ENCODE assay signal across 14 mouse cellular contexts in the genomic region with DNA sequence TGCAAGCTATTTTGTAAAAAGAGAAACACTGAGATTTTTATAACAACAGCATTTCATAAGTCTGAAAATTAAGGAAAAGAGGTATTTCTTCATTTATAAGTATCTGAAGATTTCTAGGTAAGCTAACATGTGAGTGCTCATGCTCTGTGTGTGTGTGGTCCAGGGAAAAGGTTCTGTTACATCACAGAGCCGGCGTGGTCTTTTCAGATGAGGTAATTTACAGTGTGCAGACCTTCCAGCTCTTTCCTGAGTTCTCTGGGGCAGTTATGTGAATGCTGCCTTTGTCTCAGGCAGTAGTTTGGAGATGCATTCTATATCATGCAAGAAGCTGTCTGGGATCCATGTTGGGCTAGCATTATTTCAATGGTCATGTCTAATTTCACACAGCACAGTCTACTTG. TPM values are rescaled to one million over a fixed set of nuclear protein-coding genes. Genes with fewer than 3 reads are reported as not detected.
DNase-seq lines count a peak whose midpoint lies in the region; ATAC-seq lines count a peak whose summit lies in the region.
"Had no signal": no experiment of that assay in that cellular context is flagged by ENCODE, and none has a peak within 500 bp of the region (broad histone marks: within the 10 kb centered on the region; RNA-seq: fewer than 3 reads in every experiment).

No protein-coding gene starts in this region.

- H3K4me2 ChIP-seq in heart, embryonic 15.5 days, result no peak overlapping the region
- H3K4me2 ChIP-seq in embryonic facial prominence, embryonic 13.5 days, result no peak overlapping the region
- H3K4me2 ChIP-seq in limb, embryonic 12.5 days, result no peak overlapping the region
- H3K4me2 ChIP-seq: forebrain, embryonic 12.5 days; midbrain, embryonic 11.5 days; neural tube, embryonic 12.5 days had no signal

- DNase-seq in heart, postnatal 14 days, result no peak
- DNase-seq in embryonic facial prominence, embryonic 10.5 days (ENCODE audit: low spot score), result no peak
- DNase-seq in urinary bladder, postnatal 25 days (ENCODE audit: low spot score), result no peak
- DNase-seq: cerebellum, adult 11-12 months had no signal

- no peaks in the 10 kb centered on the region for H3K36me3 ChIP-seq in heart, embryonic 15.5 days
- H3K36me3 ChIP-seq in embryonic facial prominence, embryonic 10.5 days (replicated peaks), result no peaks in the 10 kb centered on the region
- no peaks in the 10 kb centered on the region for H3K36me3 ChIP-seq in embryonic facial prominence, embryonic 13.5 days
- H3K36me3 ChIP-seq in limb, embryonic 12.5 days, result peaks cover 4% of the 10 kb centered on the region; the same call in 1 of the 2 replicates
- H3K36me3 ChIP-seq: forebrain, embryonic 12.5 days; neural tube, embryonic 12.5 days had no signal

- H3K27ac ChIP-seq in heart, embryonic 15.5 days, result peak overlapping the region; percentile 71
- H3K27ac ChIP-seq in embryonic facial prominence, embryonic 10.5 days (replicated peaks), result peak overlapping the region; percentile 48
- H3K27ac ChIP-seq in embryonic facial prominence, embryonic 13.5 days, result peak overlapping the region; percentile 84
- H3K27ac ChIP-seq in limb, embryonic 12.5 days, result peak overlapping the region; percentile 93
- H3K27ac ChIP-seq: forebrain, embryonic 12.5 days; left cerebral cortex, adult 2 months; liver, embryonic 14.5 days; neural tube, embryonic 12.5 days had no signal

- peak; percentile 47; the same call in 1 of the 2 replicates for ATAC-seq in heart, embryonic 15.5 days (replicated peaks; ENCODE audit: insufficient number of reproducible peaks, insufficient read depth, low FRiP score, low read depth)
- no peak for ATAC-seq in embryonic facial prominence, embryonic 13.5 days (ENCODE audit: insufficient number of reproducible peaks, insufficient read depth, low FRiP score, low TSS enrichment, low read depth)
- ATAC-seq in limb, embryonic 12.5 days (ENCODE audit: insufficient number of reproducible peaks, insufficient read depth, low FRiP score, low TSS enrichment, low read depth), result peak; percentile 84
- no peak for ATAC-seq in granulocyte monocyte progenitor cell, adult 5-6 weeks (replicated peaks; ENCODE audit: poor library complexity, severe bottlenecking)

- no peak overlapping the region for H3K9ac ChIP-seq in heart, embryonic 15.5 days
- H3K9ac ChIP-seq in embryonic facial prominence, embryonic 13.5 days, result no peak overlapping the region
- no peak overlapping the region for H3K9ac ChIP-seq in limb, embryonic 12.5 days (replicated peaks)
- H3K9ac ChIP-seq: forebrain, embryonic 12.5 days; liver, embryonic 14.5 days; neural tube, embryonic 12.5 days had no signal

- intact Hi-C loops in heart, postnatal 14 days (cut with DNase I), result no loop called here

- no peaks in the 10 kb centered on the region for H3K27me3 ChIP-seq in heart, embryonic 15.5 days
- no peaks in the 10 kb centered on the region for H3K27me3 ChIP-seq in embryonic facial prominence, embryonic 10.5 days (replicated peaks; ENCODE audit: low read depth, poor library complexity, severe bottlenecking)
- no peaks in the 10 kb centered on the region for H3K27me3 ChIP-seq in embryonic facial prominence, embryonic 13.5 days
- no peaks in the 10 kb centered on the region for H3K27me3 ChIP-seq in limb, embryonic 12.5 days
- H3K27me3 ChIP-seq: forebrain, embryonic 12.5 days; neural tube, embryonic 12.5 days; Patski had no signal

- H3K4me1 ChIP-seq in heart, embryonic 15.5 days (replicated peaks), result peaks cover 13% of the 10 kb centered on the region
- H3K4me1 ChIP-seq in embryonic facial prominence, embryonic 10.5 days, result peaks cover 13% of the 10 kb centered on the region
- peaks cover 15% of the 10 kb centered on the region for H3K4me1 ChIP-seq in embryonic facial prominence, embryonic 13.5 days
- H3K4me1 ChIP-seq in limb, embryonic 12.5 days (replicated peaks), result peaks cover 30% of the 10 kb centered on the region
- H3K4me1 ChIP-seq: forebrain, embryonic 12.5 days; neural tube, embryonic 12.5 days had no signal

- WGBS in heart, embryonic 15.5 days, result 56% methylated on average over 2 of the region's 2 CpGs
- 68% methylated on average over 2 of the region's 2 CpGs for WGBS in embryonic facial prominence, embryonic 10.5 days
- WGBS in embryonic facial prominence, embryonic 13.5 days, result 25% methylated on average over 2 of the region's 2 CpGs
- WGBS in limb, embryonic 12.5 days, result 23% methylated on average over 2 of the region's 2 CpGs

- H3K9me3 ChIP-seq in heart, embryonic 15.5 days (replicated peaks), result no peaks in the 10 kb centered on the region
- no peaks in the 10 kb centered on the region for H3K9me3 ChIP-seq in embryonic facial prominence, embryonic 10.5 days
- H3K9me3 ChIP-seq in embryonic facial prominence, embryonic 13.5 days, result no peaks in the 10 kb centered on the region
- no peaks in the 10 kb centered on the region for H3K9me3 ChIP-seq in limb, embryonic 12.5 days
- H3K9me3 ChIP-seq: forebrain, embryonic 12.5 days; neural tube, embryonic 12.5 days had no signal

- H3K4me3 ChIP-seq in heart, embryonic 15.5 days, result no peak overlapping the region
- H3K4me3 ChIP-seq in embryonic facial prominence, embryonic 10.5 days, result no peak overlapping the region
- H3K4me3 ChIP-seq in embryonic facial prominence, embryonic 13.5 days, result no peak overlapping the region
- no peak overlapping the region for H3K4me3 ChIP-seq in limb, embryonic 12.5 days (replicated peaks)
- H3K4me3 ChIP-seq: forebrain, embryonic 12.5 days; left cerebral cortex, adult 2 months; neural tube, embryonic 12.5 days had no signal

RNA-seq across cellular contexts. Expression of gene Fancf, which starts 52.1 kb away (rescaled TPM):
- polyA plus RNA-seq in heart, embryonic 15.5 days (2015; fragmentation: Nextera tagmentation; extraction: Ambion mirVana), result 5.3 and 6.6 TPM in 2 replicates
- total RNA-seq in heart, postnatal 14 days (2021), result 1 to 10 TPM; 1.3 to 1.9 TPM
- polyA plus RNA-seq in embryonic facial prominence, embryonic 10.5 days (2016; fragmentation: Nextera tagmentation; extraction: Ambion mirVana), result 10.0 and 10.1 TPM in 2 replicates
- polyA plus RNA-seq in embryonic facial prominence, embryonic 13.5 days (2015; fragmentation: Nextera tagmentation; extraction: Ambion mirVana), result 8.0 and 9.6 TPM in 2 replicates
- polyA plus RNA-seq in limb, embryonic 12.5 days (2016; fragmentation: Nextera tagmentation; extraction: Ambion mirVana), result 27.0 and 27.2 TPM in 2 replicates
- 7.8 and 12.7 TPM in 2 replicates for total RNA-seq in granulocyte monocyte progenitor cell, adult 5-6 weeks (2014; fragmentation: Nextera tagmentation)
- total RNA-seq in granulocyte monocyte progenitor cell, adult 5-6 weeks (2017), result 10.7 and 11.8 TPM in 2 replicates

RNA-seq across cellular contexts. Expression of gene Gas2, which starts 52.3 kb away (rescaled TPM):
- polyA plus RNA-seq in heart, embryonic 15.5 days (2015; fragmentation: Nextera tagmentation; extraction: Ambion mirVana), result 7.2 and 10.2 TPM in 2 replicates
- total RNA-seq in heart, postnatal 14 days (2021), result 1 to 10 TPM; 7.6 to 7.9 TPM
- 28.2 and 30.1 TPM in 2 replicates for polyA plus RNA-seq in embryonic facial prominence, embryonic 10.5 days (2016; fragmentation: Nextera tagmentation; extraction: Ambion mirVana)
- polyA plus RNA-seq in embryonic facial prominence, embryonic 13.5 days (2015; fragmentation: Nextera tagmentation; extraction: Ambion mirVana), result 37.6 and 39.0 TPM in 2 replicates
- 176 and 179 TPM in 2 replicates for polyA plus RNA-seq in limb, embryonic 12.5 days (2016; fragmentation: Nextera tagmentation; extraction: Ambion mirVana)
- total RNA-seq in granulocyte monocyte progenitor cell, adult 5-6 weeks (2014; fragmentation: Nextera tagmentation), result 2.9 and 6.8 TPM in 2 replicates
- total RNA-seq in granulocyte monocyte progenitor cell, adult 5-6 weeks (2017), result 7.6 and 8.4 TPM in 2 replicates

Comparison
In these comparisons a context has a peak if more than half of its experiments do, and no peak if none do; other contexts are left out.
1. ATAC-seq: peak in heart, embryonic 15.5 days (single experiment) and limb, embryonic 12.5 days (single experiment); none in embryonic facial prominence, embryonic 13.5 days (single experiment) and granulocyte monocyte progenitor cell, adult 5-6 weeks (single experiment).
2. Peak in every context shown above with its lines, with median percentiles within 50 percentile points of each other: H3K27ac ChIP-seq.